Mouse (Mus musculus): ENCODE data around the gene Styk1.

Gene Styk1

DNA sequence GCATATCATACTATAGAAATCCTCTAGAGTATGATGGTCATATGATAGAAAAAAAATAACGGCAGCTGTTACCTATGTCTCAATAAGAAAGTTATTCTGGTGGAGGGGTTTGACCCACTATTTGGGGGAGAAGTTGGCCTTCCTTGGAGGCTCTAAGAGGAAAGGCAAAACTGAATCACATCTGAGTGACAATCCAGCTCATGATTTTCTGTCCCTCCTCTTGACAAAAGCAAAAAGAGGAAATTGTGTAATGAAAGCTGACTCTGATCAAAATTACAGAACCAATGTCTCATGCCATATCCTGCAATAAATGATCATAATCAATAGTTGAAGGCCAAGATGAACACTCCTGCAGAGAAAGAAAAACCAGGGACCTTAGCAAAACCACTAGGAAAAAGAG, 81.1 kb downstream of the Styk1 start:
- no peak for TF ChIP-seq GATA4 (IDR thresholded peaks at IDR 0.05; ENCODE audit: insufficient replicate concordance, low read length)

DNA sequence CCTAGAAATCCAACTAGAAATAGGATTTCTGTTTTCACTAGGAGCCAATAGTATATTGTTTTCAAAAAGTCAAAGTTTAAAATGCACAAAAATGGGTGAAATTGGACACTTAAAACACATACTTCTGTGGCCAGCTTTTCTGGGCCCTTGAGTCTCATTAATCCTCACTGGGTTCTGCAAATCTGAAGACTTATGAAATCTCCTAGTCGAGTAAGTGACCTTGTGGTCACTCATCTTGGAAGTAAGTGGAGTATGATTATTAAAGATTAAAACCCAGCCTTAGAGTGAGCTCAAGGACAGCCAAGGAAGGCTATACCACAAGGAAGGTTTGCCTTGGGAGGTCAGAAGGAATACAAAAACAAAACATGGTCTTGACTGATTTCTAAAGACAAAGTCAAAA, 83.1 kb downstream of the Styk1 start:
- no peak for TF ChIP-seq GATA4 (IDR thresholded peaks at IDR 0.05; ENCODE audit: insufficient replicate concordance, low read length)

DNA sequence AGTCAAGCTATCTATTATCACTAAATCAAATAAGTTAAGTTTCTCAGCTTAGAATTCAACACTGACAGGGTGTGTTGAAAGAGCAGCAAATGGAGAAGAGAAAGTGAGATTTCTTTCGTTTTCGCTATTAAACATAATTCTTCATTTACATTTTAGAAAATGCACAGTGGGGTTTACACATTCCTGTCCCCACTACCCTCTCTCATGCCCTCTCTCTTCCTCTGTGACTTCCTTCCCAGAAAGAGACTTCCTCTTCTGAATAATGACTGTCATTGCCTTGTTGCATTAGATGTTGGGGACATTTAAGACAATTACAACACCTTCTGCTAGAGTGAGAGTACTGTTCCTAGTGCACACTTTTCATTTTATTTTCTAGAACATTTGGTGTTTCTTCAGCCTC, 83.8 kb downstream of the Styk1 start:
- TF ChIP-seq GATA4 (IDR thresholded peaks at IDR 0.05; ENCODE audit: insufficient replicate concordance, low read length), result no peak

DNA sequence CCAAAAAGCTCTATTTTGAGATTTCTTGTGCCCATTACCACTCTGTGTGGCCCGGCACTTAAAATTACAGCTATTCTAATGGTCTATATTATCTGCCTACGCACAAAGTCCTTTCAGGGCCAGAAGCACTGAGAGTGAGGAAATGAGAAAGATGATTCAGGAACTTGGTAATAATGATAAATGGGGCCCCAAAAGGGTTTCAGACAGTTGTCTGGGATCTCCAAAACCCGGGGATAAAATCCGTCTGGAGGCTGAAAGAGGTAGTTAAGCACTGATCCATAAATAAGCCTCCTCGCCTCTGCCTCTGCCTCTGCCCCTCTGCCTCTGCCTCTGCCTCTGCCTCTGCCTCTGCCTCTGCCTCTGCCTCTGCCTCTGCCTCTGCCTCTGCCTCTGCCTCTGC, 89.2 kb downstream of the Styk1 start:
- TF ChIP-seq GATA4 (IDR thresholded peaks at IDR 0.05; ENCODE audit: insufficient replicate concordance, low read length), result no peak

DNA sequence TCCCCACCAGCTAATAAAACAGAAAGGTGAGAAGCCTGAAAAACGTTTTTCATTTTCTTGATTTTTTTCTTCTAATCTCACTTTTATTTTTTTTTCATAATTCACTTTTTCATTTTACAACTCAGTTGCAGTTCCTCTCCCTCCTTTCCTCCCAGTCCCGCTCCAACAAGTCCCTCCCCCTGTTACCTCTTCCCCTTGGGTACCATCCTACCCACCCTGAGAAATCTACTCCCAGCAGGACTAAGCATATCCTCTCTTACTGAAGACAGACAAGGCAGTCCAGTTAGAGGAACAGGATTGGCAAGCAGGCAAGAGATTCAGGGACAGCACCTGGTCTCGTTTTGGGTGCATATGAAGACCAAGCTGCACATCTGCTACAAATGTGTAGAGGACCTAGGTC, 90.6 kb downstream of the Styk1 start:
- TF ChIP-seq GATA4 (IDR thresholded peaks at IDR 0.05; ENCODE audit: insufficient replicate concordance, low read length), result no peak

DNA sequence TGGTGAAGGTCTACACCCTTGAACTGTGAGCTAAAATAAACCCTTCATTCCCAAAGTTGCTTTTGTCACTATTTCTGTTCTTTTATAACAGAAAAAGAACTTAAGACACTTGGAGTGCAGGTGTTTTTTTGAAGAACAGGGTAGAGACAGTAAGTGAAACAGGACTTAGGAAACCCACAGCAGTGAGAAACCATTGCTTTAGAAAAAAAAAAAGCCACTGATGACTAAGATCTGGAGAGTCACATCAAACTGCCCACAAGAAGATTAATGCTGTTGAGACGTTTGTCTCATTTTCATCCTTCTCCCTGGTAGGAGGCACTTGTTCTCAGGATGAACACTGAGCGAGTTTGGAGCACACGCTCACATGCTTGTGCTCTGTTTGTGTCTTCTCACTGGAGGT, 91.4 kb downstream of the Styk1 start:
- no peak for TF ChIP-seq GATA4 (IDR thresholded peaks at IDR 0.05; ENCODE audit: insufficient replicate concordance, low read length)

Data from liver, adult (tissue).